Mouse (Mus musculus): ENCODE measurements around the gene Gm49352.
"Not testable (repeated sequence)": the region's sequence is repeated elsewhere in the genome, so short reads cannot be mapped to it uniquely, and the experiment has no call there.

GRCm38 (mm10) chr13:61568074-61568473 is at the start of gene Gm49352:
- not testable (repeated sequence) for TF ChIP-seq MAZ (IDR thresholded peaks at IDR 0.05; ENCODE audit: low read depth, low read length); USF1 (IDR thresholded peaks at IDR 0.05; ENCODE audit: low read depth, low read length); CTCF (IDR thresholded peaks at IDR 0.05 in 2 of 3, conservative IDR thresholded peaks at IDR 0.05 in 1 of 3; ENCODE audit: control insufficient read depth in 1 of 3, insufficient read depth in 1 of 3, low read depth in 2 of 3, low read length in 3 of 3, poor library complexity in 1 of 3, severe bottlenecking in 1 of 3)

All from MEL (cell line).